Mouse (Mus musculus): ENCODE results near the gene Rfx4.

Rfx4 gene

GRCm38 (mm10) chr10:84867577-84867976, 111.7 kb downstream of the Rfx4 start:
- no peak for DNase-seq (ENCODE audit: low read depth, low spot score)

GRCm38 (mm10) chr10:84871285-84871684, 115.4 kb downstream of the Rfx4 start:
- DNase-seq (ENCODE audit: low read depth, low spot score), result no peak

DNA sequence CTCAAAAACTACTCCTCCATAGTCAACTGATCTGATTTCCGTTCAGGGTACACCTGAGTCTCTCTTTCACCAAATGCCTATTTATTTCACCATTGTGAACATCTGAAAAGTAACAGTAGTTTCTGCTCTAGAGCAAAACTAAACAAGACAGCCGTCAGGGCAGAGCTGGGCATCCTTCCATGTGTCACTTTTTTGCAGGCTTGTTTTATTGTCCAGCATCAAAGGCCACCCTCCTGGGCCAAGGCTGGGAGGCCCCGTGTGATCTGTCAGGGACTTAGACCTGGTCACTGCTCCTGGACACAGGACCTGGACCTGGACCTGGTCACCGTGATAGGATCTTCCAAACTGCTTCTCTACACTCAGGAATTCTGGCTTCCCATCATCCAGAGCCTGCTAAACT, 116.1 kb downstream of the Rfx4 start:
- no peak for DNase-seq (ENCODE audit: low read depth, low spot score)

GRCm38 (mm10) chr10:84879823-84880571, 124.1 kb downstream of the Rfx4 start:
- no peak for DNase-seq (ENCODE audit: low read depth, low spot score)

GRCm38 (mm10) chr10:84882528-84882927, 126.7 kb downstream of the Rfx4 start:
- no peak for DNase-seq (ENCODE audit: low read depth, low spot score)

GRCm38 (mm10) chr10:84885341-84885884, 129.6 kb downstream of the Rfx4 start:
- DNase-seq (ENCODE audit: low read depth, low spot score), result no peak

GRCm38 (mm10) chr10:84886221-84886627, 130.4 kb downstream of the Rfx4 start:
- DNase-seq (ENCODE audit: low read depth, low spot score), result no peak

DNA sequence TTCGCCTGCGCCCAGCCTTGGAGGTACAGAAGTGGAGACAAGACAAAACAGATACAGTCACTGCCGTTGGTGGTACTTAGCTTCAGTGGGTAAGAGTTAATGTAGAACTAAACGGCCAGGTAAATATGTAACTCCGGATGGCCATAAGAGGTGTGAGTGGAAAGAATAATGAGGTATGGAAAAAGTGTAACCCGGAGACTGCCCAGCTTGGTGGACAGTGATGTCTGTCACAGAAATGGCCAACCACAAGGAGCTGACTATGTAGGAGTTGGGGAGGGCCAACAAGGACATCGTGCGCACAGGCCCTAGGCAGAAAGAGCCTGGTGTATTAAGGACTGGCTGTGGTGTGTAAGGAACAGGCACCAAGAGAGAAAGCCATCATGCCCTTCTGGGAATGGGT, 130.9 kb downstream of the Rfx4 start:
- no peak for DNase-seq (ENCODE audit: low read depth, low spot score)

GRCm38 (mm10) chr10:84889096-84889846, 133.4 kb downstream of the Rfx4 start:
- DNase-seq (ENCODE audit: low read depth, low spot score), result no peak

GRCm38 (mm10) chr10:84895810-84896358, 140.0 kb downstream of the Rfx4 start:
- DNase-seq (ENCODE audit: low read depth, low spot score), result no peak

DNA sequence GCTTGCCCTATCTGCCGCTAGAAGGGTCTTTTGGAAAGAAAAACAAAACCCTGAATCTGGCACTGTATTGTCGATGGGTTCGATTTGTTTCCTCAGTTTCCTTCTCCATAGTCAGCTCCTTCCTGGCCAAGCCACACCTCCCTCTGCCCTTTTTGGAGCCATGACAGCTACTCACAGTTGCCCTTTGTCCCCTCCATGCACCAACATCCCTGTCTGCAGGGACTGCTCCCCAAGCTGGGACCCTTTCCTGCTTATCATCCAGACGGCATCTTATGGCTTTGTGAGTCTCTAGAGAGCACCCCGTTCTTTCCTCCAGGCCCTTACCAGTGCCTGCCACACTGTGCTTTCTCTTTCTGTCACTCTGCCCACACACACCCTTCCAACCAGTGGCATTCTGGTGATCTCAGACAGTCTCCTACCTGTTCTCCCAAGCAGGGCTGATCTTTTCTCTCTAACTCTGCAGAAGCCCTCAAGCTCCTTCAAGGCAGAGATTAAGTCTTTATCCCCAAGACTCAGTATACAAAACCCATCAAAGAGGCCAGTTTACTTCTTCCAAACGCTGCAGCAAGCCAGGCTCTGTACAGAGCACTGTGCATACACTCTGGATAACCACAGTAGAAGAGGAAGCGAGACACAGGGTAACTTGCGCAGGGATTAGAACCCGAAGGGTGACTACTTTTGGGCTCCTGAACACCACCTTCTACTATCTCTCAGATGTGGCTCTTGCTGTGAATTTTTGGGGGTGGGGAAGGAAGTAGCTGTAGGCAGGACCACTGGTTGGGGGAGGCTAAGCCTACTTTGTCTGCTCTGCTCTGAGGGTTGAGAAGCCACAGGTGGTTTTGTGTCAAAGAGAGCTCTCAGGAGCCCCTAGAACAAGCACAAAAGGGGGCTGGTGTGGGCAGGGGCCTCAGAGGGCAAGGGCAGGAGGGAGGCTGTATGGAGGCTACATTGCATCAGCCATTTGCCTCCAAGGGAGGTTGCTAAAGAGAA, 141.4 kb downstream of the Rfx4 start:
- no peak for DNase-seq (ENCODE audit: low read depth, low spot score)

DNA sequence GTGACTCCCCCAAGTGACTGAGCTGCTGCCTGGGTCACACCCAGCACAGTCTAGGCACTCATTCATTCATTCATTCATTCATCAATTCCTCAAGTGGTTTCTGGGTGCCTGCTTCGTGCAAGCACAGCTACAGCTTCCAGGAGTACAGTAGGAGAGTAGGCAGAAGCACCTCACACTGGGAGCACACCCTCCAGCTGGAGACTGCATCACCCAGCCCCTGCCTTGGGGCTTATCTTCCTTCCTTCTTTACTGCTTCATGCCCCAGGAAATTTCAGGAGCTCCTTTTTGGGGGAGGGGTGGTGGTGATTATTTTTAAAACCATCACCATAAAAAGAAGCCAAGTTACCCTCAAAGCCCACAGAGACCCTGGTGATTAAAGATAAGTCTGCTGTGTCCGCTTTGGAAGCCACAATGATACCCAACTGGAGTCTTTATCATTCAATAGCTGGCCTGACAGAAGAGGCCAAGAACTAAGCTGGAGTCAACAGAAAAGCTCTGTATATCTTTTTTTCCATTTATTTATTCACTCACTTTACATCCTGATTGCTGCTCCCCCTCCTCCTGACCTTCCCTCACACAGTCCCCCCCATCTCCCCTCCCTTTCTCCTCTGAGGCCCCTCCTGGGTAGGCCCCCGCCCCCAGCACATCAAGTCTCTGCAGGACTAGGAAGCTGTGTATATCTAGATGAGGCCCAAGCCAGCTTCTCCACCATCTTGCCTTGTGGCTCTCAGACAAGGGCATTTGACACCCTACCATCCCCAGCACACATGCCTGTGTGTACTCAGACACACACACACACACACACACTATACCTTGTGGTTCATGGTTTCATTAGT, 142.5 kb downstream of the Rfx4 start:
- DNase-seq (ENCODE audit: low read depth, low spot score), result no peak

DNA sequence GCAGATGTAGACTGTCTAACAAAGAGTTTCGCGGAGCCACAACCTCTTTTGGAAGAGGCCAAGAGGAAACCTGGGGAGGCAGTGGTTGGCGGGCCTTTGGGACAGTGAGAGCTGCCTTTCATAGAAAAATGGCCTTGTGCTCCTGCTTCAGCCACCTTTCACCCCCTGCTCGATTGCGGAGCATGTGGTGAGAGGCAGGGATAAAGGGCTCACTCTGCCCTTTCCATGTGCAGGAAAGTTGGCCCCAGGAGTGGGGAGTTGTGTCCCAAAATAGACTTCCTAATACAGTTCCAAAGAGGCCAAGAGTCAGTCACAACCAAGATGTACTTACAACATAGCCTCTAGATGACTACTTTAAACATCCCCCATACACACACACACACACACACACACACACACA, 145.8 kb downstream of the Rfx4 start:
- no peak for DNase-seq (ENCODE audit: low read depth, low spot score)

DNA sequence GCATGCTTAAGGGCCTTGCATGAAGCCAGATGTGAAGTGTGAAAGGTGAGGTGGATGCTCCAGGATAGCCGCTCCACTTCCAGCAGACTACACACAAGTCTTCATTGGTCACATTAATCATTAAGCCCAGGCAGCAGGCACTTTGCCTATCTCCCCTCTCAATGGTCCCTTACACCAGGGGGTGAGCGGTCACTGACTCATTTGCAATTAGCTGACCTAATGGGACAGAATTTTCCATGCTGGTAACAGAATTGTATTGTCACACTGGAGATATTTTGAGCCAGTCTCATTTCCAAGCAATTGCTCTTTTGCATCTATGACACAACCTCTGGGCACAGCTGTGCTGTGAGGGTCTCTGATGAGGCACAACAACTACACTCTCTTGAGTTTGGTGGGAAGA, 146.4 kb downstream of the Rfx4 start:
- DNase-seq (ENCODE audit: low read depth, low spot score), result no peak

DNA sequence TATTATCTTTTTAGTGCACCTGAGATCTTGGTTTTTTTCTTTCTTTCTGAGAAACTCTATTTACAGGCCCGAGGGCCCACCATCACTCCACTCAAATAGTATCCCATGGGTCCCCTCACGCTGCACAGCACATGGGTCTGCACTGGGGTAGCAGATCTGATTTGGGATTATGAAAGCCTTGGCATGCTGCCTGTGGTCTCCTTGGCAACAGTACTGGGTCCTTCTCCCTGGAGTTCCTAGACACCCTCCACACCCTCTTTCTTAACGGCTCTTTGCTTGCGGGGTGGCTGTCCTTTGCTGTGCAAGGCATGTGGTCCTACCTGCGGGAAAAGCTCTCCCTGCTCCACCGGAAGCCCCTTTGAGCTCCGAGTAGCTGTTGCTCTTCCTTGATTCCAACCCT, 147.4 kb downstream of the Rfx4 start:
- DNase-seq (ENCODE audit: low read depth, low spot score), result no peak

GRCm38 (mm10) chr10:84903742-84904141, 147.9 kb downstream of the Rfx4 start:
- DNase-seq (ENCODE audit: low read depth, low spot score), result no peak

- DNase-seq (ENCODE audit: low read depth, low spot score), result no peak
Observed at GRCm38 (mm10) chr10:84906895-84907294, 151.0 kb downstream of the Rfx4 start.

GRCm38 (mm10) chr10:84908006-84908405, 152.1 kb downstream of the Rfx4 start:
- no peak for DNase-seq (ENCODE audit: low read depth, low spot score)

DNA sequence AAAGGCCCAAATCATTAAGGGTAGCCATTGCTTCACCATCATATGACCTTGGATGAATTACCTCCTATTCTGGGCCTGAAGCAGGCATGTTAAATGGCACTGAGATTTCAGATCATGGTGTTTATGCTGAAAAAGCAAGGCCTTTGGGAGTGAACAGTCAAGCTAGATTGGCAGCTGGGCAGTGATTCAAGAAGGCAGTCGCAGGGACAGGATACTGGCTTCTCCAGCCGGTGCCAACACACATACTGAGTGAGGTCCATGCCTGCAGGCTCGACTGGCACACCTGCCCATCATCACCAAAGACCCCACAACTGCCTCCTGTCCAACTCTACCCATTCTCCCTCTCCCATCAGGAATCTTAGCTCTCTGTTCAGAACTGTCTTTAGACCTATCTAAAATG, 152.6 kb downstream of the Rfx4 start:
- no peak for DNase-seq (ENCODE audit: low read depth, low spot score)

- DNase-seq (ENCODE audit: low read depth, low spot score), result no peak
Observed at GRCm38 (mm10) chr10:84909021-84909801, 153.3 kb downstream of the Rfx4 start.
